Mouse (Mus musculus): ENCODE results near the gene Erc1.
A peak's percentile ranks its signal among the peaks of the same experiment; 100 is the strongest.
"Not testable (repeated sequence)": the region's sequence is repeated elsewhere in the genome, so short reads cannot be mapped to it uniquely, and the experiment has no call there.

Gene Erc1

DNA sequence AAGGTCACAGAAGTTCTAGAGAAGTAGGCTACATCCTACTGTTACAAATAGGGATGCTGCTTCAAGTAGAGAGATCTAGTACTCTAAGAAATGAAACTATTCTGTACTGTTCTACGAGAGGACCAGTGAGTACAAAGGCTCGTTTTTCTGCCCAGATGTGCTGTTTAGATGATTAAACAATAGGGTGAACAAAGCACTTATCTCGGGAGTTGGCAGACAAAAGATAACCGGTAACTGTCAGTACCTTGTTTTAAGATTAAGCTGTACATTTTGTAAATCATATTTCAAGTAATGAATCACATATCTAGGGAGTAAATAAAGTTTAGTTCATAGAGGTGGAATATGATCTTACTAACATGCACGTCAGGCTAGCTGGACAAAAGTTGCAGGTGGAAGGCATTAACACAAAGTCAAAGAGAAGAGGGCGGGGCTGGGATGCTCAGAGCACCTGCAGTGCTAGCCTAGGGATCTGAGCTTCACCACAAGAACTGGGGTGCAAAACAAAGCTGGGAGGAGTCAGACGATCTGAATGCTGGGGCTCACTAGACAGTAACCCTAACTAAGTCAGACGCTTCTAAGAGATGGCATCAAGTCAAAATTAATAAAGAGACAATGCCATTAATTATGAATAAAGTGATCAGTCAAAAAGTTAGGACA lies 136.2 kb downstream of the Erc1 start:
- DNase-seq (ENCODE audit: low read depth, low spot score): no peak

DNA sequence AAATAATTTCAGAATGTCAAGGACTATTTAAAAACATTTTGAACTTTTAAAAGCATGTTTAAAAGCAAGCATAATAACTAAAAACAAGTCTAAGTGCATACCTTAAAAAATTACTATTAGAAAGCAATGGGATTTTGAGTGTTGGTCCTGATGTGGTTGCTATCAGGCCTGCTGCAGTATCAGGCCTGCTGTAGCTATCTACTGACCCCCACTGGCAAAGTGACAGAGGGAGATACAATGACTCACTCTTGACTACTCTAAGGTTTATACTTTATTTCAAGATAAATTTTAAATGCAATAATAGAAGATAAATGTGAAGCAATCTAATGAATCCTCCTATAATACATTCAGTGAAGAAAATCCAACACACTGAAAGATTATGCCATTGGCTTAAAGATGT lies 138.4 kb downstream of the Erc1 start:
- DNase-seq (ENCODE audit: low read depth, low spot score): no peak

DNA sequence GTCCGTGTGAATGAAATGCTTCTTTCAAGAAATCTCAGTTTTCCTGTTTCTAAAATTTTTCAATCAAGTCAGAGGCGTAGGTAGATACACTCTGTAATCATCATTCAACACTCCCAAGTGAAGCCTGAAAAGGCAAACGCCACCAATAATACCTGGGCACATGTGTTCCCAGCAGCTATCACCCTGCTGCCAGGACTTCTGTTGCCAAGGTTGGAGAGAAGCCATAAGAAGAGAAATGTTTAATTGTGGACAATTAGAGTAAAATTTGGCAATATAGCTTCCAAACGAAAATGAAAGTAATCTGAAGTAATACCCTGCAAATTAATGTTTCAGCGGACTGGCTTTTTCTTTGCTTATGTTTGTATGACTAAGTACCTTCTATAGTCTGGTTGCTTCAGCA lies 140.1 kb downstream of the Erc1 start:
- no peak for DNase-seq (ENCODE audit: low read depth, low spot score)

DNA sequence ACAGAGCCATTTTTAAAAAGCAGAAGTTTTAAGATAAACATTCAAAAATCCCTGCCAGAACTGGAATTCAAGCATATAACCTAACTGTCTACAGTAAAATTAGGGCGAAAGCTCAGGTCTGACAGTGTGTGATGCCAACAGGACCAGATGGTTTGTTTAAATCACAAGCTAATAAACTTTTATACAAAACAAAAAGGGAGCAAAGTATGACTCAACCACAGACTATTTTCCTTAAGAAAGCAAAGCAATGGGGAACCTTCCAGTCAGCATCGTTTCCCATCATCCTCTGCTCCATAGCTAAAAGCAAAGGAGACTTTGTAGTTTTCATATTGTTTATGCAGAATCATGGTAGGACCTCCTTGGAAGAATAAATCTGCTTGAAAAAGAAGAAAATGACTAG lies 143.1 kb downstream of the Erc1 start:
- no peak for DNase-seq (ENCODE audit: low read depth, low spot score)

DNA sequence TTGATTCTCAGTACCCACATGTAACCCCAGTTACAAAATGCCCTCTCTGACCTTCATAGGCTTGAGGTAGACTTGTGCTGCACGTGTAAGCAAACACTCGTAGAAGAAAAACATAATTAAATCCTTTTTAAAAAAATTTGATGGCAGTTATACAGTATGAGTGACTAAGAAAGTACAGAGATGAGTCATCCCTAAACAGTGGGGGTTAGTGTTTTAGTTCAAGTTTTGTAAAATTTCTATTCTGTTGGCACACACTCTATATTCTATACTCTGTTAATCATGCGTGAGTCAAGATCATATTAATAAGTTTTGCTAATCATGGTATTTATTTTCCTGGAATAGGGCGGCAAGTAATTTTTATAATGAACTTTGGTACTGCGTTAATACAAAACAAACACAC lies 155.2 kb downstream of the Erc1 start:
- DNase-seq (ENCODE audit: low read depth, low spot score): no peak

DNA sequence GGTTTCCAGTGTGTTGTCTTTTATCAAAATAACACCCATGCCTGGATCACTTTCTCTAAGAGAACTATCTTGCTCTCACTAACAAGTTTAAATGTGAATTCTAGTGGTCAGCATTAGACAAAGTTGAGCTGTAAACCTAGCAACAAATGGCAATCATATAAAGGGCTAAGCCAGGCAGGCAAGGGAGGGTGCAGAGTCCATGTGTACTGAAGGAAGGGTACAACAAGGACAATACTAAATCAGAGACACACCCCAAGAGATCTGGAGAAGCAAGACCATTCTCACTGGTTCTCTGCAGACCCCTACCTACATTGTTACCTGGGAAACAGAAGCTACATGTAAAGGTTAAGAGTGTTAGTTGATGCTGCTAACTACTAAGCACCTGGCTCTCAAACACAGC lies 161.5 kb downstream of the Erc1 start:
- no peak for DNase-seq (ENCODE audit: low read depth, low spot score)

DNA sequence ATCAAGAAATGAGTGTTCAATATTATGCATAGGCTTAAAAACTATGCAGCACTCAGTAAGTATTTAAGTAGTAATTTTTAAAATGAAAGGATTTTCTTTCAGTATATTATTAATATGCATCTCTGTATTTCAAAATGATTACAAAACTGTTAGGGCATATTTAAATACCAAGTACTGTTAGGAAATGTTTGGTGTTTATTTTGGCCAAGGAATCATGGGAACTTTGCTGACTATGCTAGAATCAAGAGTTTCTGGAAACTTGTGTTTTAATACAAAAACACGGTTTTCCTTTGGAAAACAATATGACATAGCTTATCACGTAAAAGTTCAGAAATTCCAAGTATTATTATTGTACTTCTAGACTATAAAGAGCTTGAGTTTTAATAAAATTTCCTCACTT lies 167.2 kb downstream of the Erc1 start:
- no peak for DNase-seq (ENCODE audit: low read depth, low spot score)

DNA sequence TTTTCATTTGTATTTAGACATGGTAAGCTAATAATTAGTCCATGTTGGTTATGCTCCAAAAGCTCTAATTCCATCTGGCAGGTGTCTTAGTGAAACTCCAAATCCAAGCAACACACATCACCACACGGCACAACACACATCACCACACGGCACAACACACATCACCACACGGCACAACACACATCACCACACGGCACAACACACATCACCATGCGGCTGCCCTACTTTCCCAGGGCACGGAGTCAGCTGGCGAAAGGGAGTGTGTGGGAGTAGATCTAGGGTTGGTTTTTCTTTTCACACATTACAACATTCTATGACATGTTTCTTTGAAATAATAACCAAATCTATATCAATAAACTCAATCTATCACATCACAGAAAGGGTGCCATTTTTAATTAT lies 173.2 kb downstream of the Erc1 start:
- DNase-seq (ENCODE audit: low read depth, low spot score): no peak

DNA sequence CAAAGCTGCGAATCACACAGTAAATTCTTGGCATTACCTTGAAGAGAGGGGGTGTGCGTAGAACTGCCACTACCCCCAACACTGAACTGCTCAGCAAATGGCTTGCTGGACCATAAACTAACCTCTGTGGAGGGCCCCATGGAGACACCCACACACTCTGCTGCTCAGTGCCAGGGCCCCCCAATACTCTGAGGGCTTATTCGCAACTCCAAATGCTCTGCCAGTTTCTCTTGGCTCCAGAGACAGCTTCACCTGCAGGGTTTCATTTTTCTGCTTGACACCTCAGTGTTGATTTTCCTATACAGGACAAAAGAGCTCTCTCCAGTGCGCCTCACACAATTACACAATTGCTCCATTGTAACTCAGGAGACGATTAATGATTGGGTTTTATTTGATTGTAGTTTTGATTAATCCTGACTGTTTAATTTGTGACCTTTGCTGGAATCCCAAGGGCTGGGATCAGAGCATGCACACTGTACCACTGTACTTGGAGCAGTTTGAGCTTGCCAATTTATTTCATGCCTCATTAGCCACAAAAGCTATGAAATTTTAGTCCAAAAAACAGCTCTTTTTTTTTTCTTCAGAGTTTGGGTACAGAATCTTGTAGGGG lies 173.7 kb downstream of the Erc1 start:
- no peak for DNase-seq (ENCODE audit: low read depth, low spot score)

DNA sequence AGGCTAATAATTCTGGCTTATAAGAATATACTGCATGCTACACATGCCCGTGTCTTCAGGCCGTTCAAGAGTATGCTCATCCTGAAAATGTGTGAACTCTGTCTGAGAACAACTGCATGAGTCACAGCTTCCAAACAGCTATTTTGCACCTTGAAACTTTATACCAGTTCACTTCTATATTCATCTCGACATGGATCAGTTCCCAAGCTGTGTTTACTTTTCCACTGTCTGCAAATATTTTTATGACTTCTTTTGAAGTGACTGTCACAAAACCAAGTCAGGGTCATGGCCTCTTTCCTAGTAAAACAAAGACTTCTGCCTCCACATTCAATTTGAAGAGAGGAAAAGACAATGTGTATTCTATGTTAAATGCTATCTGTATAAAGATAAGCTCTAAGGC lies 178.2 kb downstream of the Erc1 start:
- no peak for DNase-seq (ENCODE audit: low read depth, low spot score)

DNA sequence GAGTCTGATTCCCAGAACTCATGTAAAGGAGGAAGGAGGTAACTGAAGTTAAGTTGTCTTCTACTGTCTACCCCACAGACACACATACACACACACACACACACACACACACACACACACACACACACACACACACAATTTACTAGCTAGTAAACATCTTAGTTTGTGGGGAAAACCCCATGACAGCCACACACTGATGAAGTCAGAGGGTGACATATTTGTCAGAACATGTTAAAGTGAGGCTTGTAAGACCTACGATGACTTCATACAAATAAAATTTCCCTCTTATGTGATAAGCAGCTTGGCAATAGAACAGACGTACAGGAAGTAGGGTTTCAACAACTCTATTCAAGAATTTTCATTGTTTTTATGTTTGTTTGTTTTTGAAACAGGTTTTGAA lies 185.0 kb downstream of the Erc1 start:
- no peak for DNase-seq (ENCODE audit: low read depth, low spot score)

DNA sequence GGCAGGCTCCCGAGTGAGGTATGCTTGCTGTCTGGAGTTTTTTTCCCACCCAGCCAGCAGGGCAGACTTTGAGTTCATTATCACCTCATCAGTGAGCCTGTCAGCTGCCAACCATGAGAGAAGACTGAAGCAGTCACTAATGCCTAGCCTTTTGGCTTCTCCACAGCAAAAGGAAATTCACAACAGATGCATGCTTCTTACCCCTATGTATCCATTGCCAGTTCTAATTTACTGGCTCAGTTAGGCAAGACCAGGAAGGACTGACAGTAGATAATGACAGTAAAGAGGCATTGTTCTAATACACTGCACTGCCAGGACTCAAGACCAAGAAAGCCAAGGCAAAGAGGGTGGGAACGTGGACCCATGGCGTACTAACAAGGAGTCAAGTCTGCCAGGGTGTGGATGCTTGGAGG lies 186.9 kb downstream of the Erc1 start:
- no peak for DNase-seq (ENCODE audit: low read depth, low spot score)

DNA sequence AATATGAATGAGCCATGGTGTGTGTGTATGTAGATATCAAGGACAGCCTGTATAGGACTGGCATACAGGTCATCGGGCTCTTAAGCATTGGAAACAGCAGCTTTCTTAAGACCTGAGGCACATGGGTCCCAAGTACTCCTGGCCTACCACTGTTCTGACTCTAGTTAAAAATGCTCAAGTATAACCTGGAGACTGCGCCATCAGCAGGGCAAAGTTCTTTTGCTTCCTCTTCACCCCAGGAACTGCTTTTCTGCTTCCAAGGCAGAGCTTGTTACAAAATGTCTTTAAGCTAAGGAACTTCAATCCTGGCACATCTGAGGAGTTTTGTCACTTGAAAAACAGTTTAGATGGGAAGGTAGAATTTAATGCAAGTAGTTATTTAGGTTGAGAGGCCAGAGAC lies 189.5 kb downstream of the Erc1 start:
- DNase-seq (ENCODE audit: low read depth, low spot score): no peak

DNA sequence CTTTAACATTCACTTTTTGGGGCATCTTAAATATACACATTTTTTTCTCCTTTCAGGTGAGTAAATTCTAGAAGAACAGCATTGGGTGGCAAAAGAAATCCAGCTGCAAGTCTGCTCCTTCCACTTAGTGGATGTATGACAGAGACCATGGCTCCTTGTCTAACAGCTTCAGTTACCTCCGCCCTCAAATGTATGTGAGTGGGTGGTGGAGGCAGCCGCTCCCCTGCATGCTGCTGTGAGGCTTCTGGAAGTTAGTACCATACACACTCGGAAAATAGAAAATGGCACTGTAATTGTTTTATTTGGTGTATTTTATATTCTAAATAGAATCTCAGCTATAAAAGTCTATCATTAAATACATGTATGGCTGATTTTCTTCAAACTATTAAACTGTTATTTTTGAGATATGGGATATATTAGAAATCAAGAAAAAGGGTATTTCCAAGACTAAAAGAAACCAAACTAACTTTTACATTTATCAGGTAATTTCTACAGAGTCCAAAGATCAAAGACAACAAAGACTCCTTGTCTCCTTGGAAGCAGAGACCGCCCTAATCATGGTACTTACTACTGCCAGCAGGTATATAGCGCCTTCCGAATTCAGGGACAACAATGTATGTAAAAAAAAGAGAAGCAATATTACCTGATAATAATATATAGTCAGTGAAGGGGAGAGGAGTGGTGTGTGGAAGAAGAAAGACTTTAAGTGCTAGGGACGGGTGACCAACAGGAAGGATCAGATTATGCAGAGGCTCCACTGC lies 190.4 kb downstream of the Erc1 start:
- no peak for DNase-seq (ENCODE audit: low read depth, low spot score)

DNA sequence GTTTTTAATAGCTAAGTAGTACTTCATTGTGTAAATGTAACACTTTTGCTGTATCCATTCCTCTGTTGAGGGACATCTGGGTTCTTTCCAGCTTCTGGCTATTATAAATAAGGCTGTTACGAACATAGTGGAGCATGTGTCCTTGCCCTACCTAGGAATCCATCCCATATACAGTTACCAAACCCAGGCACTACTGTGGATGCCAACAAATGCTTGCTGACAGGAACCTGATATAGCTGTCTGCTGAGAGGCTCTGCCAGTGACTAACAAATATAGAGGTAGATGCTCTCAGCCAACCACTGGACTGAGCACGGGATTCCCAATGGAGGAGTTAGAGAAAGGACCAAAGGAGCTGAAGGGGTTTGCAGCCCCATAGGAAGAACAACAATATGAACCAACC lies 193.2 kb downstream of the Erc1 start:
- DNase-seq (ENCODE audit: low read depth, low spot score): not testable (repeated sequence)

DNA sequence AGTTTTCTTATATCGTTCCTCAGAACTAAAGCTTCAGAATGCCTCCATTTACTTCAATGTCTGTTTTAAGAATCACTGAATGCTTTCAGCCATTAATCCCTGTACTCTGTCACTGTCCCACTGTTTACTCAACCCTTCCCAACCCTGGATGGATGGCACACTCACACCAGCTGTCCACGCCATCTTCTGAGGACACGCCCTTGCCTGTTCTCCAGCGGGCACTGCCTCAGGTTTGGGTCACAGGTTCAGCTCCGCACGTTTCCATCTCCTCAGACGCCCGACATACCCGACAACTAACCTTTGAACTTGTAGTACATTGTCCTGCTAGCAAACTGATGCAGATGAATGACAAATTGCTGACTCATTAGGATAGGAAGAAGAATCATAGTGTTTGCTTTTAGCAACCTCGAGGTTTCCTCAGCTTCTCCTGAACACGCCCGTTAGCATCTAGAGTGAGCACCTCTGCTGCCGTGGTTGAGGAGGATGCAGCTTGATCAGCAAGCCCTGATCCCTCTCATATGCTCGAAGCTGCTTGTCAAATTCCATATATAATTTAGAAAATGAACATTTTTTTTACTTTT lies 204.0 kb downstream of the Erc1 start:
- DNase-seq (ENCODE audit: low read depth, low spot score): peak; percentile 8

DNA sequence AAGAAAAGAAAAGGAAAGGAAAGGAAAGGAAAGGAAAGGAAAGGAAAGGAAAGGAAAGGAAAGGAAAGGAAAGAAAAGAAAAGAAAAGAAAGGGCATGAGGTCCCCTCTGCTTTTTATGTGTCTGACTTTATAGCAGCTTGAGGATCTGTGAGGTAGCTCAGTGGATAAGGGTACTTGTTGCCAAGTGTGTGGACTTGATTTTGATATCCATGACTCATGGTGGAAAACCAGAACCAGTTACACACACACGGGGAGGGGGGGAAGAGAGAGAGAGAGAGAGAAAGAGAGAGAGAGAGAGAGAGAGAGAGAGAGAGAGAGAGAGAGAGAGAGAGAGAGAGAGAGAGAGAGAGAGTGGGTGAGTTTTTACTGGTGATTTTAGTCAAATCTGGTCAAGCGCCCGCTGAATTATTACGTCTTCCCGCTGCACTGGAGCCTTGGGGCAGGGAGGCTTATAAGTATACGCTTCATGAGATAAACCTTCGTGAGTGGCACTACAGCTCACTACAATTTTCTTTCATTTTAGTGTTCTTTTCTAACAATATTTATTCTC lies 204.7 kb downstream of the Erc1 start:
- DNase-seq (ENCODE audit: low read depth, low spot score): no peak

DNA sequence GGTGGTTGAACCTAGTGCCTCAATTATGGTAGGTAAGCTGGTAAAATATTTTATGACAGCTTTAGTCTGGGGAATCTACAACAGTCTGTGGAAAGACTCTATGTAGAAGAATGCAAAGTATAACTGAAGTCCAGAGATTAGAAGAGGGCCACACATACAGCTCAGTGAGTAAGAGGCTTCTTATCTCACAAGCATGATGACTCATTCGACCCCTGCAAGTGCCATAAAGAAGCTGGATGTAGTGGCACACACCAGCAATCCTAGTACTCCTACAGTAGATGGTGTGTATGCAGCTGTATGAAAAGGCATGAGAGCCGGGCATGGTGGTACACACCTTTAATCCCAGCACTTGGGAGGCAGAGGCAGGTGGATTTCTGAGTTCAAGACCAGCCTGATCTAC lies 205.2 kb downstream of the Erc1 start:
- DNase-seq (ENCODE audit: low read depth, low spot score): no peak

DNA sequence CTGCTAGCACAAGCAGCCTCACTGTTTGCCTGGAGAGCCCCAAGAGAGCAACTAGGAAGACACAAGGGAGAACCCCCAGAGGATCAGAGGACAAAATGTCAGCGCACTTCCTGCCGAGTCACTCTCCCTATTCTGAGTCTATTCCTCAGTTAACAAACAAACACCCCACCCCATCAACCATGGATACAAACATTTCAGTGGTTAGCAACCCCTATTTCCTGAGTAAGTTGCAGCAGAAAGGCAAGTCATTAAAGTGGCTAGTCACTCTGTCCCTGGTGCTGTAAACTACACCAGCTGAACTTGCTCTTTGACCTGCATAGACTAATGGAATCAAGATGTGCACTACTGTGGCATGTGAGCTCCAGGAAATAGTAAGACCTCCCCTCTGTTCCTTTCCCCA lies 212.3 kb downstream of the Erc1 start:
- DNase-seq (ENCODE audit: low read depth, low spot score): peak; percentile 18

DNA sequence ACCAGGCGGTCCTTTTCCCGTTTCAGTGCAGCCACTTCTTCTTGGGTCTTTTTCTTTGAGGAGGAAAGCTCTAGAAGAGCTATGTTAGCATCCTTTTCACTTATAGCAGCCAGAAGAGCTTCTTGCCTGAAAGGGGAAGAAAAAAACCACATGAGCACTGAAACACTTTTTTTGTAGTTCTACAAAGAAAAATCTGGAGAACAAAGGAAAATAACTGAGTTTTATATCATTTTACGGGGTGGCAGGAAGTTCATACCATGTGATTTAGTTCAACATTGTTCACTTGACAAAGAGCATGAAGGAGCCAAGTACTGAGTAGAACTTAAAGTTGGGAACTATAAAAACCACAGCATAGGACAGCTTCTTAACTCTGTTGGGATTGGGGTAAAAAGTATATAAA lies 217.3 kb downstream of the Erc1 start:
- no peak for DNase-seq (ENCODE audit: low read depth, low spot score)

DNA sequence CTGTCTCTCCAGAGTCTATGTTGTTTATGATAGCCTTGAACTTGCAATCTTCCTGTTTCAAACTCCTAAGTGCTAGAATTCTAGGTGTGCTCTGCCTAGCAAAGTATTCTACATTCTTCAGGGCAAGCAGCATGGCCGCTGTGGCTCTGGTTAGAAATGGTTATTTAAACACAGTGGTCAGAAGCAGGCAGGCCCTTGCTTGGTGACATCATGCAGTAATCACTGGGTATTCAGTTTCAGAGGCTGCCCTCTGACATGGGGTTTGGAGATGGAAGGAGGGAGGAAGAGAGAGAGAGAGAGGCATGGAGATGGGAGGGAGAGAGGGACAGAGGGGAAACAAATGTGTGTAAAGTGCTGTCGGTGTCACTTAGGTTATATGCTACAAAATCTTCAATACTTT lies 246.6 kb downstream of the Erc1 start:
- DNase-seq (ENCODE audit: low read depth, low spot score): no peak

DNA sequence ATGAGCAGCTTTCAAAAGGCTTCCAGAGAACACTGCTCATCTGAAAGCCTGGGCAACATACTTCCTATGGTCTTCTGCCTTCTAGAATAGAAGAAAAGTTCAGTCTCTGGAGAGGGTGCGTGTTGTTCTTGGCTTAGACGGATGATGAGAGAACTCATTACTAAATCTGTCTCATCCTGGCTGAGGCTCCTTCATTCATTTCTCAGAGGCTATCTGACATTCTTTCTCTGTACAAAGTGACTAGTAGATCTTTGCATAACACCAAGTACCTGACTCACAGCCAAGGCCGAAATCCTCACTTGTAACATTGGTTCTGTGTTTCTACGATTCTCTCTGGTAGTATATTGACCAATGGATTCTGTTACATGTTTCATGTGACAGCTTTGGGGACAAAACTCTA lies 252.5 kb downstream of the Erc1 start:
- no peak for DNase-seq (ENCODE audit: low read depth, low spot score)

DNA sequence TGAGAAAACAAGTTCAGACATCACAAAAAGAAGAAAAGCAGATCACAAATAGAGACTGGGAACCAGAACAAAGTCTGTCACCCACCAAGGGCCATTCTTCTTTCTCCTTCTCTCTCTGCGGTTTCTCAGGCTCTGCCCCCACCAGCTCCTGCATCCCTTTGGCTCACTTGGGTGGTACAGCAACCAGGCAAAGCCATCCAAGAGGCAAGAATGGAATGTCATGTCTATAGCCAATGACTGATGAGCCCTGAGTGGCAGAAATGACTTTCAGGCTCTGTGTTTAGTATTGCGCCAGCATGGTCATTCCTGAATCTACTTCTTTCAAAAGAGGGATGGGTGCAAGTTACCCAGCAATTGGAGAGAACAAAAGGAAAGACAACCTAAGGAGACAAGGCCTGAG lies 257.1 kb downstream of the Erc1 start:
- DNase-seq (ENCODE audit: low read depth, low spot score): no peak
